Mouse (Mus musculus): ENCODE results near the gene Trim38.
A peak's percentile ranks its signal among the peaks of the same experiment; 100 is the strongest.
"Not testable (repeated sequence)": the region's sequence is repeated elsewhere in the genome, so short reads cannot be mapped to it uniquely, and the experiment has no call there.

The Trim38 gene

GRCm38 (mm10) chr13:23769613-23770012, at the start of gene Trim38:
Trim38 (plus strand) TSS chr13:23769913.
- DNase-seq = not testable (repeated sequence)

GRCm38 (mm10) chr13:23724239-23724638, 45.5 kb upstream of the Trim38 start:
- no peak for DNase-seq

- DNase-seq = no peak
Measured at GRCm38 (mm10) chr13:23725213-23725612, 44.5 kb upstream of the Trim38 start.

- DNase-seq = no peak
Measured at GRCm38 (mm10) chr13:23728472-23729191, 41.1 kb upstream of the Trim38 start.

GRCm38 (mm10) chr13:23729192-23729525, 40.6 kb upstream of the Trim38 start:
- no peak for DNase-seq

GRCm38 (mm10) chr13:23729706-23730105, 40.0 kb upstream of the Trim38 start:
- DNase-seq = no peak

- DNase-seq = peak; percentile 91
Measured at GRCm38 (mm10) chr13:23730479-23730878, 39.2 kb upstream of the Trim38 start.

GRCm38 (mm10) chr13:23732156-23732804, 37.4 kb upstream of the Trim38 start:
- DNase-seq = peak; percentile 65

- no peak for DNase-seq
Measured at GRCm38 (mm10) chr13:23737091-23737490, 32.6 kb upstream of the Trim38 start.

GRCm38 (mm10) chr13:23738041-23738440, 31.7 kb upstream of the Trim38 start:
- no peak for DNase-seq

- DNase-seq = peak; percentile 95
Measured at GRCm38 (mm10) chr13:23738677-23739068, 31.0 kb upstream of the Trim38 start, which contains the start of gene Hist1h1c. Hist1h1c (plus strand) TSS chr13:23738808.

GRCm38 (mm10) chr13:23739069-23739921, 30.4 kb upstream of the Trim38 start:
- DNase-seq = peak; percentile 99

- no peak for DNase-seq
Measured at GRCm38 (mm10) chr13:23739922-23740252, 29.8 kb upstream of the Trim38 start.

- no peak for DNase-seq
Measured at GRCm38 (mm10) chr13:23740256-23740840, 29.4 kb upstream of the Trim38 start.

GRCm38 (mm10) chr13:23740910-23741309, 28.8 kb upstream of the Trim38 start:
- no peak for DNase-seq

GRCm38 (mm10) chr13:23742007-23742406, 27.7 kb upstream of the Trim38 start:
- no peak for DNase-seq

- no peak for DNase-seq
Measured at GRCm38 (mm10) chr13:23743215-23743614, 26.5 kb upstream of the Trim38 start.

GRCm38 (mm10) chr13:23743963-23744362, 25.8 kb upstream of the Trim38 start:
- no peak for DNase-seq

GRCm38 (mm10) chr13:23744421-23745380, 25.0 kb upstream of the Trim38 start:
- DNase-seq = no peak

- peak; percentile 87 for DNase-seq
Measured at GRCm38 (mm10) chr13:23745381-23746161, 24.1 kb upstream of the Trim38 start, which contains the start of gene Hist1h3c. Hist1h3c (minus strand) TSS chr13:23745602.

All from kidney, adult 9 months (tissue).